Mouse (Mus musculus) effector memory CD4-positive, alpha-beta T cell, adult 7 months (primary cell): ENCODE measurements around the gene Vmn2r13. TPM values are rescaled to one million over a fixed set of nuclear protein-coding genes. Genes with fewer than 3 reads are reported as not detected.

ENCODE experiments used
- polyA plus RNA-seq: library from polyadenylated mRNA; unstranded; fragments of 100-300 nt; shearing (Covaris generic); gene quantifications from one replicate; pipeline ENCODE4 v1.2.1, GENCODE M21; 2017

The Vmn2r13 gene
- not detected for polyA plus RNA-seq

GRCm38 (mm10) chr5:109192099-109192498 is at the start of gene Vmn2r13:
Gene Vmn2r13 (minus strand): TSS chr5:109192199.

DNA sequence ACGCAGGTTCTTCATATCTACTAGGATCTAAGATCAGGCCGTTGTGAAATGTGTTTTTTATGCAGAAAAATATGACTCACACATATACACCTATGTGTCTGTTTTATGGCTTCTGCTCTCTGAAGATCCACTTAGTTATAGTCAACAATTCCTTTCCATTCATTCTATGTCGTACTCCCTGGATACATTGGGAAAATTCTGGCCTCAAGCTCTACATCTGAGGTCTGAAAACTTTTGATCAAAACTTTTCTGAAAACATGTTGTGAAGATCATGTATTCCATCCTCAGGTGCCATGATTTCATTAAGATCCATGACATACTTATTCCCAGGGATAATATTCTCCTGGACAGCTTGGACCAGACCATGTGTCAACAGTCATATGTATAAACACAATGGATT is 32.6 kb upstream of the Vmn2r13 start, which contains the start of gene Vmn2r14:
Gene Vmn2r14 (minus strand): TSS at position 101 of the 400 bp plus-strand sequence.

Other genes with a start within 250 kb of the Vmn2r13 start
- 0.06 TPM for gene Vmn2r10, start 185.7 kb downstream of the Vmn2r13 start, polyA plus RNA-seq
- gene Vmn2r11, start 132.6 kb downstream of the Vmn2r13 start, polyA plus RNA-seq, result 0.26 TPM
- 0.09 TPM for gene Vmn2r12, start 94.2 kb downstream of the Vmn2r13 start, polyA plus RNA-seq
- gene Vmn2r14, start 32.5 kb upstream of the Vmn2r13 start, polyA plus RNA-seq, result not detected
- gene Vmn2r15, start 105.4 kb upstream of the Vmn2r13 start, polyA plus RNA-seq, result not detected
- gene Vmn2r16, start 138.0 kb upstream of the Vmn2r13 start, polyA plus RNA-seq, result not detected
- gene Vmn2r17, start 227.5 kb upstream of the Vmn2r13 start, polyA plus RNA-seq, result 0.44 TPM